Mouse (Mus musculus) retina, postnatal 7 days (tissue): ENCODE data around the gene Hist1h1c.
"Not testable (repeated sequence)": the region's sequence is repeated elsewhere in the genome, so short reads cannot be mapped to it uniquely, and the experiment has no call there.

Experiments
- DNase-seq: peaks from one replicate; pipeline ENCODE4 v3.0.0-alpha.2; 2012; ENCODE audit warnings: low read depth, low spot score

Gene Hist1h1c

GRCm38 (mm10) chr13:23745381-23746161, 7.0 kb downstream of the Hist1h1c start, which contains the start of gene Hist1h3c:
Hist1h3c (minus strand) TSS chr13:23745602.
- DNase-seq: no peak

GRCm38 (mm10) chr13:23746201-23747080, 7.8 kb downstream of the Hist1h1c start, which contains the start of gene Hist1h2bb:
Hist1h2bb (plus strand) TSS chr13:23746734.
- not testable (repeated sequence) for DNase-seq

DNA sequence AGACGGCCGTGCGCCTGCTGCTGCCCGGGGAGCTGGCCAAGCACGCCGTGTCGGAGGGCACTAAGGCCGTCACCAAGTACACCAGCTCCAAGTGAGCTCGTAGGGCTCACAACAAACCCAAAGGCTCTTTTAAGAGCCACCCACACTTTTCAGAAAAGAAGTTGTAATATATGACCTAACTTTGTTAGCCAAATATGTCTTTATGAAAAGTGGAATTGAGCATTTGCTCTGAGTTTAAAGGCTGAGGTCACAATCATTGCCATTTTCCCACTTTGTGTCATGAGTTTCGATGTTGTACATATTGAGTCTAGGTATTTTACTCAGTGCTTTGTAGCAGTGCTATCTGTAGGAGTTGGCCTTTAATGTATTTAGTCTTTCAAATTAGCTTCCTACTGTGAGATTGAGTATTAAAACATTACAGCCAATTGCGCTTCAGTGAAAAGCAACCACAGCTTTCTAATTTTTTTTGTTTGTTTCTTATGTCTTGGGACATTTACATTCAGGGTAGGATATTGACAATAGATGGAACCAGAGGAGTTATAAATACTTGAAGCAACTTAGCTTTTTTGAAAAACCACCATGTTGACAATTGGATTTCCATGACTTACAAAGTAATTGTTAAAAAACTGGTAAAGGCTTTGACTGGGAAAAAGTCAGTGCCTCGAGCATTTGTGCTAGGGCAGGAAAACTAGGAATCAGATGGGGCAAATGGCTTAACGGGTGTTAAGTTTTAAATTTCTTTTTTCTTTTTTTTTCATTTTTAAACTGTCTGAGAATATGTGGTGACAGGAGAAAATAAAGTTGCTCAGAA, 8.7 kb downstream of the Hist1h1c start:
- DNase-seq: no peak

GRCm38 (mm10) chr13:23747892-23748288, 9.3 kb downstream of the Hist1h1c start:
- no peak for DNase-seq

- DNase-seq: no peak
Observed at GRCm38 (mm10) chr13:23749563-23750121, 11.0 kb downstream of the Hist1h1c start.

DNA sequence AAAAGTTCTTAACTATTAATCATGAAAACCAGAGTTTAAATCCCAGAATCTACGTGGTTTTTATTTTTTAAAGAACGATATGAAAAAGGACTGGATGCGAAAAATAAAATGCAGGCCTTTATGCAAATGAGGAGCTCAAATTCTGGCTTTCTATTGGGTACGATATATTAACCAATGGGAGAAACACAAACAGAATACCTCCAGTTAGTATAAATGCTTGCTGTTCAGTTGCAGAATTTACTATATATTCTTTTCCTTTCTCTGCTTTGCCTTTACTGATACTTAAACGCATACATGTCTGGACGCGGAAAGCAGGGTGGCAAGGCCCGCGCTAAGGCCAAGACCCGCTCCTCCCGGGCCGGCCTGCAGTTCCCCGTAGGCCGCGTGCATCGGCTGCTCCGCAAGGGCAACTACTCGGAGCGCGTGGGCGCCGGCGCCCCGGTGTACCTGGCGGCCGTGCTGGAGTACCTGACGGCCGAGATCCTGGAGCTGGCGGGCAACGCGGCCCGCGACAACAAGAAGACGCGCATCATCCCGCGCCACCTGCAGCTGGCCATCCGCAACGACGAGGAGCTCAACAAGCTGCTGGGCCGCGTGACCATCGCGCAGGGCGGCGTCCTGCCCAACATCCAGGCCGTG, 12.3 kb downstream of the Hist1h1c start, which contains the start of gene Hist1h2ab:
Gene Hist1h2ab, plus strand, starts transcription at position 288 of the 639 bp plus-strand sequence.
- DNase-seq: not testable (repeated sequence)

GRCm38 (mm10) chr13:23751478-23751956, 12.9 kb downstream of the Hist1h1c start:
- no peak for DNase-seq

DNA sequence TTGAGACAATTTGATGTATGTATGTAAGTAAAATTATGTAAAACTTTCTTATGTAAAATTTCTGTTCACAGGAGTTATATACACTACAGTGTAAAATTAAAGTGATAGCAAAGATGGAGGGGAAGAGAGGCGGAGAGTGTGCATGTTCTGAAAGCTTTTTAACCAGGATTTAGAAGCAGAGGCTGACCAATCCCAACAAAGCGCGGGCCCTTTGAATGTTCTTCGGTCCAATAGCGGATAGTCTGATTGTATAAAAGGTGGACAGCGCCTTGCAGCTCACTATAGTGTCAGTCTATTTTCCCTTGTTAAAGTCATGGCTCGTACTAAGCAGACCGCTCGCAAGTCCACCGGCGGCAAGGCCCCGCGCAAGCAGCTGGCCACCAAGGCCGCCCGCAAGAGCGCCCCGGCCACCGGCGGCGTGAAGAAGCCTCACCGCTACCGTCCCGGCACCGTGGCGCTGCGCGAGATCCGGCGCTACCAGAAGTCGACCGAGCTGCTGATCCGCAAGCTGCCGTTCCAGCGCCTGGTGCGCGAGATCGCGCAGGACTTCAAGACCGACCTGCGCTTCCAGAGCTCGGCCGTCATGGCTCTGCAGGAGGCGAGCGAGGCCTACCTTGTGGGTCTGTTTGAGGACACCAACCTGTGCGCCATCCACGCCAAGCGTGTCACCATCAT, 13.6 kb downstream of the Hist1h1c start, which contains the start of gene Hist1h3b:
Gene Hist1h3b, plus strand, starts transcription at position 201 of the 675 bp plus-strand sequence.
- DNase-seq: not testable (repeated sequence)

DNA sequence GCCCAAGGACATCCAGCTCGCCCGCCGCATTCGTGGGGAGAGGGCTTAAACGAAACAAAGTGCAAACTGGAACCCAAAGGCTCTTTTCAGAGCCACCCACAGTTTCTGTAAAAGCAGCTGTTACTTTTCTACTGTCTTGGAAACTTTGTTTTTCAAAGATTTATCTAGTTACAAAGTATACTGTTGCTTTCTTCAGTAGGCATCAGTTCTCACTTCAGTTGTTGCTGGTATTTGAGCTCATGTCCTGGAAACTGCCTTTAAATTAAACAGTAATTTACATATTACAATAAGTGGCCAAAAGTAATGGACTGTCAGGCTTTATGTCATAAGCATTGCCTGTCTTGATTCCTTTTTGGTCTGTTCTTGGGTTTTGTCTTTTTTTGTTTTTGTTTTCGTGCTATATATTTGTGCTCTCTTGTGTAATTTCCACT, 14.1 kb downstream of the Hist1h1c start:
- DNase-seq: no peak

GRCm38 (mm10) chr13:23753314-23754078, 14.9 kb downstream of the Hist1h1c start:
- no peak for DNase-seq

- no peak for DNase-seq
Observed at GRCm38 (mm10) chr13:23755000-23755399, 16.4 kb downstream of the Hist1h1c start.

GRCm38 (mm10) chr13:23756790-23757189, 18.2 kb downstream of the Hist1h1c start, which contains the start of gene Hist1h4b:
Hist1h4b (plus strand) TSS chr13:23757013.
- no peak for DNase-seq

- no peak for DNase-seq
Observed at GRCm38 (mm10) chr13:23757211-23757773, 18.7 kb downstream of the Hist1h1c start.

- DNase-seq: no peak
Observed at GRCm38 (mm10) chr13:23757921-23758320, 19.3 kb downstream of the Hist1h1c start.

- no peak for DNase-seq
Observed at GRCm38 (mm10) chr13:23759251-23759771, 20.7 kb downstream of the Hist1h1c start.

GRCm38 (mm10) chr13:23759916-23760239, 21.3 kb downstream of the Hist1h1c start:
- DNase-seq: no peak

GRCm38 (mm10) chr13:23760240-23760971, 21.8 kb downstream of the Hist1h1c start:
- DNase-seq: no peak
